Mouse (Mus musculus): ENCODE measurements around the gene Coro6. TPM values are rescaled to one million over a fixed set of nuclear protein-coding genes. Genes with fewer than 3 reads are reported as not detected.

Coro6 gene
- polyA plus RNA-seq, 1 experiment from 2014 or later: 0.16 TPM

DNA sequence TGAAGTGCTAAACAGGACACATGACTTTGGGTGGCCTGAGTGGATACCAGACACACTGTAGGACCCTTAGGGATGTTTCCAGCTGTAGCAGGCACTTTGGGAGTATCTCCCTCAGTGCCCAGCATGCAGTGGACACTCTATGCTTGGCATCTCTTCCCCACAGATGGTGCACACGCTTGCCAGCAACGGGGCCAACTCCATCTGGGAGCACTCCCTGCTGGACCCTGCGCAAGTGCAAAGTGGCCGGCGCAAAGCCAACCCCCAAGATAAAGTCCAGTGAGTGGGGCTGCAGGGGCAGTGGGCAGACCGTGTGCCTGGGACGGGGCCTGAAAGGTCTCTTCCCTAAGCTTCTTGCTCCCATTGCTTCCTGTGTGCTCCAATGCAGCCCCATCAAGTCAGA is 37.1 kb downstream of the Coro6 start:
- no peaks in the 10 kb centered on the region for H3K27me3 ChIP-seq (ENCODE audit: insufficient read depth, poor library complexity, severe bottlenecking)
- H3K36me3 ChIP-seq: peaks cover 62% of the 10 kb centered on the region
- 93% methylated on average over 7 of the region's 7 CpGs for WGBS
- H3K9me3 ChIP-seq: no peaks in the 10 kb centered on the region
- H3K4me3 ChIP-seq: no peak overlapping the region; the same call in 1 of the 2 replicates
- no peak for DNase-seq (ENCODE audit: low spot score)
- peak overlapping the region; percentile 88 for H3K27ac ChIP-seq
- H3K4me1 ChIP-seq (replicated peaks): peaks cover 81% of the 10 kb centered on the region

DNA sequence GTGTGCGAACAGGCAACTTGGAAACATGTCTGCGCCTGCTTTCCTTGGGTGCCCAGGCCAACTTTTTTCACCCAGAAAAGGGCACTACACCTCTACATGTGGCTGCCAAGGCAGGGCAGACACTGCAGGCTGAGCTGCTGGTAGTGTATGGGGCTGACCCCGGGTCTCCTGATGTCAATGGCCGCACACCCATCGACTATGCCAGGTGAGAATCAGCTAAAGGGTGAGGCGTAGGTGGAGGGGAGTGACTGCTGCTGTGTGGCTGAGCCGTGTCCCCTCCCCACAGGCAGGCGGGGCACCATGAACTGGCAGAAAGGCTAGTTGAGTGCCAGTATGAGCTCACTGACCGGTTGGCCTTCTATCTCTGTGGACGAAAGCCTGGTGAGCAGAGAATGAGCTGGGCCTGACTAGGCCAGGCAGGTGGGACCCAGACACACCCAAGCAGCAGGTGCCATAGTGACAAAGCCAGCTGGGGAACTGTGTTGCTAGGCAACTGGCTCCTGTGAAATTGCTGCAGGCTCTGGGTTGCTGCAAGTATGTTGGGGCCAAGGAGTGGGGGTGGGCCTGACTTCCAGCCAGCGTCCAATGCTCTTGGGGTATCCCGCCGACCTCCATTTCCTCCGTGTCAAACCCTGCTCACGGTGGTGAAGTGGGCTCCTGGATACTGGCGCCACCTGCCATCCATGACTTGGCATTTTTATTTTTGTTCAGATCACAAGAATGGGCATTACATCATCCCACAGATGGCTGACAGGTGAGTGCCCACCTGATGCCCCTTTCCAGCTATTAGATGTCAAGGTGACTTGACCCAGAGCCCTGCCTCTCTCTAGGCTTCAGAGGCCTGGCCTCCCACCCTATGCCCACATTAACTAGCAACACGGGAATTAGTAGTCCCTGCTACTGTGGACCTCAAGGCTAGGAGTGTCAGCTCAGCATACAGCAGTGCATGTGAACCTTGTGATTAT is 38.4 kb downstream of the Coro6 start:
- peaks cover 69% of the 10 kb centered on the region for H3K4me1 ChIP-seq (replicated peaks)
- 80% methylated on average over 17 of the region's 17 CpGs for WGBS
- no peaks in the 10 kb centered on the region for H3K27me3 ChIP-seq (ENCODE audit: insufficient read depth, poor library complexity, severe bottlenecking)
- H3K36me3 ChIP-seq: peaks cover 73% of the 10 kb centered on the region
- H3K27ac ChIP-seq: peak overlapping the region; percentile 64; the same call in 1 of the 2 replicates
- DNase-seq (ENCODE audit: low spot score): peak; percentile 27
- H3K4me3 ChIP-seq: no peak overlapping the region
- H3K9me3 ChIP-seq: no peaks in the 10 kb centered on the region

- peaks cover 61% of the 10 kb centered on the region for H3K4me1 ChIP-seq (replicated peaks)
- H3K27ac ChIP-seq: no peak overlapping the region
- H3K36me3 ChIP-seq: peaks cover 80% of the 10 kb centered on the region
These were observed 39.2 kb downstream of the Coro6 start for GRCm38 (mm10) chr11:77501392-77501791.

DNA sequence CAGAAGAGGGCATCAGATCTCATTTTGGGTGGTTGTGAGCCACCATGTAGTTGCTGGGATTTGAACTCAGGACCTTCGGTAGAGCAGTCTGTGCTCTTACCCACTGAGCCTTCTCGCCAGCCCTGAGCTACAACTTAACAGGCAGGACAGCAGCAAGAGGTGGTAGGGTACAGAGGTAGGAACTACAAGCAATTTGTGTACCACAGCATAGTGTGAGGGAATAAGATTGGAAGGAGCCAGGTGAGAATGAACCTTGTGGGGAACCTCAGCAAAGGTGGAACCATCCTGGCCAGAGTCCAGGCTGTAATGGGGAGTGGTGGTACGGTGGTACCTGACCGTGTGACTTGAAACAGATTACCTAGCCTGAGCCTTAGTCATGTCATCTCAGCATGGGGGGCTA is 39.8 kb downstream of the Coro6 start:
- H3K27me3 ChIP-seq (ENCODE audit: insufficient read depth, poor library complexity, severe bottlenecking): no peaks in the 10 kb centered on the region
- peaks cover 62% of the 10 kb centered on the region for H3K4me1 ChIP-seq (replicated peaks)
- 94% methylated on average over 4 of the region's 4 CpGs for WGBS
- no peaks in the 10 kb centered on the region for H3K9me3 ChIP-seq
- no peak for DNase-seq (ENCODE audit: low spot score)
- H3K27ac ChIP-seq: no peak overlapping the region
- no peak overlapping the region for H3K4me3 ChIP-seq
- peaks cover 86% of the 10 kb centered on the region for H3K36me3 ChIP-seq

More at GRCm38 (mm10) chr11:77501392-77501791, 39.2 kb downstream of the Coro6 start:
- Histone ChIP-seq H3K27me3 (ENCODE audit: insufficient read depth, poor library complexity, severe bottlenecking) (no peaks in the 10 kb centered on the region), H3K4me3 (no peak overlapping the region), H3K9me3 (no peaks in the 10 kb centered on the region)
- 28% methylated on average over 5 of the region's 5 CpGs for WGBS
- DNase-seq (ENCODE audit: low spot score): peak; percentile 72

DNA sequence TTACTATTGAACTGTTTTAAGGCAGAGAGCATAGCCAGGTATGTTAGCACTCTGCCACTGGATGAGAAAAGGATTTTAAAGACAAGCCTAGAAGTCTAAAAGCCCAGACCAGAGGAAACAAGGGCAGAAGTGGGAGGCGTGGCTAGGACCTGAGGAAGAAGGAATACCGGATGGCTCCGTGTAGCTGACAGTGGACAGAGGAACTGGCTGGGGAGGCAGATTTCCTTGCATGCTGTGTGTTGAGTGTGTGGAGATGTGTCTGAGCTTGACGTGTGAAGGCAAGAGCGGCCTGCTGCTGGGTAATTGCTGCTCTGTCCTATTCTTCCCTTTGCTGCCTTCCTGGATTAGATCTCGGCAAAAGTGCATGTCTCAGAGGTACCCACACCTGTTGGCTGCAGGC is 40.3 kb downstream of the Coro6 start:
- H3K4me3 ChIP-seq: no peak overlapping the region
- 87% methylated on average over 6 of the region's 6 CpGs for WGBS
- peaks cover 58% of the 10 kb centered on the region for H3K4me1 ChIP-seq (replicated peaks)
- H3K27me3 ChIP-seq (ENCODE audit: insufficient read depth, poor library complexity, severe bottlenecking): no peaks in the 10 kb centered on the region
- DNase-seq (ENCODE audit: low spot score): no peak
- peaks cover 91% of the 10 kb centered on the region for H3K36me3 ChIP-seq
- no peaks in the 10 kb centered on the region for H3K9me3 ChIP-seq
- no peak overlapping the region for H3K27ac ChIP-seq

DNA sequence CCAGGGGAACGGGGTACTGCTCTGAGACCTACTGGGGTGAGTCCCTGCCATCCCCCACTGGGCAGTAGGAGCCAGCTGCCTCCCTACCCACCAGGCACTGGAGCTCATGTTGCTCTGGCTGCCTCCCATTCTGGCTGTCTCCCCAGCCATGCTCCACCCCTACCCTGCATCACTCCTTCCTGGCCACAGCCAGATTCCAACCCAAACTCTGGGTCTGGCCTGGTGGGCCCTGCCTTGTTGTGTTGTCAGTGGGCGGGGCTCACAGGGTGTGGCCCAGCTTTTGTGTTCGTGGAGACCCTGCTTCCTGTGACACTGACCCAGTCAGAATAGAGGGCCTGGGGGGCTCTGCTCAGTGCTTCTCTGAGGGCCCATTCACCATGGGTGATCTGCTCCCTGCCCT is 41.3 kb downstream of the Coro6 start:
- H3K9me3 ChIP-seq: no peaks in the 10 kb centered on the region
- H3K4me1 ChIP-seq (replicated peaks): peaks cover 55% of the 10 kb centered on the region
- no peaks in the 10 kb centered on the region for H3K27me3 ChIP-seq (ENCODE audit: insufficient read depth, poor library complexity, severe bottlenecking)
- H3K4me3 ChIP-seq: no peak overlapping the region
- no peak for DNase-seq (ENCODE audit: low spot score)
- H3K36me3 ChIP-seq: peaks cover 94% of the 10 kb centered on the region
- 63% methylated on average over 3 of the region's 3 CpGs for WGBS
- no peak overlapping the region for H3K27ac ChIP-seq

DNA sequence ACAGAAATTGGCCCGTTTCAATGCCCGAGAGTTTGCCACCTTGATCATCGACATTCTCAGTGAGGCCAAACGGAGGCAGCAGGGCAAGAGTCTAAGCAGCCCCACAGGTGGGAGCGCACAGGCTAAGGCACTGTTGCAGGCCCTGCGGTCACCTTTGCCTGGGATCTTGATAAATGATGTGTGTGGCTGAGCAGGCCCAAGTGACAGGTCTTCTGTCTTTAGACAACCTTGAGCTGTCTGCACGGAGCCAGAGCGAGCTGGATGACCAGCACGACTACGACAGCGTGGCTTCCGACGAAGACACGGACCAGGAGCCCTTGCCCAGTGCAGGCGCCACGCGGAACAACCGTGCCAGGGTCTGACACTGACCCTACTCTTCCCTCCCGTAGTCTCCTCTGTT is 42.2 kb downstream of the Coro6 start:
- DNase-seq (ENCODE audit: low spot score): no peak
- Histone ChIP-seq H3K4me3 (no peak overlapping the region), H3K36me3 (peaks cover 94% of the 10 kb centered on the region), H3K27ac (no peak overlapping the region), H3K27me3 (ENCODE audit: insufficient read depth, poor library complexity, severe bottlenecking) (no peaks in the 10 kb centered on the region), H3K4me1 (replicated peaks) (peaks cover 54% of the 10 kb centered on the region), H3K9me3 (no peaks in the 10 kb centered on the region)
- WGBS: 95% methylated on average over 19 of the region's 19 CpGs

- Histone ChIP-seq H3K4me1 (replicated peaks) (peaks cover 47% of the 10 kb centered on the region), H3K9me3 (no peaks in the 10 kb centered on the region), H3K4me3 (no peak overlapping the region), H3K27ac (no peak overlapping the region), H3K27me3 (ENCODE audit: insufficient read depth, poor library complexity, severe bottlenecking) (no peaks in the 10 kb centered on the region), H3K36me3 (peaks cover 94% of the 10 kb centered on the region)
- DNase-seq (ENCODE audit: low spot score): no peak
- WGBS: 92% methylated on average over 22 of the region's 22 CpGs
These were observed 43.2 kb downstream of the Coro6 start for GRCm38 (mm10) chr11:77505291-77505980.

GRCm38 (mm10) chr11:77506273-77506672 is 44.1 kb downstream of the Coro6 start:
- Histone ChIP-seq H3K27me3 (ENCODE audit: insufficient read depth, poor library complexity, severe bottlenecking) (no peaks in the 10 kb centered on the region), H3K9me3 (no peaks in the 10 kb centered on the region), H3K27ac (no peak overlapping the region), H3K4me3 (no peak overlapping the region), H3K36me3 (peaks cover 90% of the 10 kb centered on the region), H3K4me1 (replicated peaks) (peaks cover 38% of the 10 kb centered on the region)
- WGBS: 90% methylated on average over 14 of the region's 14 CpGs
- no peak for DNase-seq (ENCODE audit: low spot score)

DNA sequence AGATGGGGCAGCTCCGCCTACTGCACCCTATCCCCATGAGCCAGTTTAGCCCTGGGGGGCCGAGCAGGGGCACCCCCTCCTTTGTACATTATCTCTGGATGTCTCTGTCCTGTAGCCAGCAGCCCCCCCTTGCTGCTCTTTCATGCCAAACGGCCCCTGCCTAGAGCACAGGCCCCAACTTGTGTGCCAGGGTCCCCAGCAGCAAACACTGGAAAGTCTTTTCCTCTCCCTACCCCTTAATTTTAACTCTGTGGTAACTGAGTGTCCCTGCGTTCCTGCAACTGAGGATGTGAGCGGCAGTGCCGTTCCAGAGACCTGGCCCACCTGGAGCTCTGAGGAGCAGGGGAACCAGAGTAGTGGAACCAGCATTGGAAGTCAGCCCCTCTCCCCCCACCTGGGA is 44.7 kb downstream of the Coro6 start:
- Histone ChIP-seq H3K27ac (no peak overlapping the region), H3K4me3 (no peak overlapping the region), H3K9me3 (no peaks in the 10 kb centered on the region), H3K4me1 (replicated peaks) (peaks cover 35% of the 10 kb centered on the region), H3K36me3 (peaks cover 83% of the 10 kb centered on the region), H3K27me3 (ENCODE audit: insufficient read depth, poor library complexity, severe bottlenecking) (no peaks in the 10 kb centered on the region)
- no peak for DNase-seq (ENCODE audit: low spot score)
- WGBS: 85% methylated on average over 6 of the region's 6 CpGs

GRCm38 (mm10) chr11:77507426-77507825 is 45.2 kb downstream of the Coro6 start:
- Histone ChIP-seq H3K4me3 (peak overlapping the region; percentile 2; the same call in 1 of the 2 replicates), H3K27ac (no peak overlapping the region), H3K27me3 (ENCODE audit: insufficient read depth, poor library complexity, severe bottlenecking) (no peaks in the 10 kb centered on the region), H3K9me3 (no peaks in the 10 kb centered on the region), H3K4me1 (replicated peaks) (peaks cover 39% of the 10 kb centered on the region), H3K36me3 (peaks cover 78% of the 10 kb centered on the region)
- DNase-seq (ENCODE audit: low spot score): no peak
- 75% methylated on average over 4 of the region's 4 CpGs for WGBS

GRCm38 (mm10) chr11:77508068-77509021 is 46.1 kb downstream of the Coro6 start:
- Histone ChIP-seq H3K27me3 (ENCODE audit: insufficient read depth, poor library complexity, severe bottlenecking) (no peaks in the 10 kb centered on the region; the same call in 1 of the 2 replicates), H3K27ac (peak overlapping the region; percentile 54; the same call in 1 of the 2 replicates), H3K9me3 (no peaks in the 10 kb centered on the region), H3K4me3 (peak overlapping the region; percentile 47), H3K4me1 (replicated peaks) (peaks cover 44% of the 10 kb centered on the region), H3K36me3 (peaks cover 69% of the 10 kb centered on the region)
- 21% methylated on average over 49 of the region's 49 CpGs for WGBS
- DNase-seq (ENCODE audit: low spot score): peak; percentile 83

Data from hindbrain, embryonic 10.5 days (tissue).